Mouse (Mus musculus) cerebellum, adult 2 months (tissue): ENCODE measurements around the gene Rangap1.

Source experiments
- CTCF ChIP-seq: fragments of 200-500 bp; IDR thresholded peaks from 2 replicates; pipeline ENCODE4 v1.5.1; 2011; ENCODE audit warnings: low read depth, mild to moderate bottlenecking, control low read depth, low read length, moderate library complexity, borderline replicate concordance; ENCODE audit not compliant: insufficient read depth
- POLR2A ChIP-seq: fragments of 200-500 bp; IDR thresholded peaks from 2 replicates; pipeline ENCODE4 v1.6.1; 2011; ENCODE audit warnings: low read length, control low read depth, borderline replicate concordance; ENCODE audit not compliant: insufficient read depth

DNA sequence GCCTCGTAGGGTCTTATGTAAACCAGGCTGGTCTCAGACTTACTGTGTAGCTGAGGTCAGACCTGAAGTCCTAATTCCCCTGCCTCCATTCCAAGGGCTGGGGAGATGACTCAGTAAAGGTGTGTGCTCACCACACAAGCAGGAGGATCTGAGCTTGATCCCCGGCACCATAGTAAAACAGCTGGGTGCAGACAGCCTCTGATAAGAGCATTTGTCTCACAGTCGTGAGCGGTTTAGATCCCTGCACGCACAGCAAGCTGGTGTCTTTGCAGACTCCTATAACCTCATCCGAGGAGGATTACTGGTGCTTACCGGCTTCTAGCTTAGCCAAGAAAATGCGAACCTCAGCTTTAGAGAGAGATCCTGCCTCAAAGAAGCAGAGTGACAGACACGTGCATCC lies 8.3 kb upstream of the Rangap1 start:
- TF ChIP-seq POLR2A (no peak), CTCF (no peak)
